Mouse (Mus musculus) fibroblast of lung, adult 2 months (primary cell): ENCODE measurements at regions not wholly inside any gene's neighbourhood (a gene's known extent, or its start where the extent isn't known, plus 50 kb on each side); places are given as distances from the start of the nearest gene placed in this dataset.
A peak's percentile ranks its signal among the peaks of the same experiment; 100 is the strongest.
"Not testable (repeated sequence)": the region's sequence is repeated elsewhere in the genome, so short reads cannot be mapped to it uniquely, and the experiment has no call there.

Experiments used
- DNase-seq: peaks from one replicate; pipeline ENCODE4 v3.0.0-alpha.2; 2011; ENCODE audit warnings: low read depth

DNA sequence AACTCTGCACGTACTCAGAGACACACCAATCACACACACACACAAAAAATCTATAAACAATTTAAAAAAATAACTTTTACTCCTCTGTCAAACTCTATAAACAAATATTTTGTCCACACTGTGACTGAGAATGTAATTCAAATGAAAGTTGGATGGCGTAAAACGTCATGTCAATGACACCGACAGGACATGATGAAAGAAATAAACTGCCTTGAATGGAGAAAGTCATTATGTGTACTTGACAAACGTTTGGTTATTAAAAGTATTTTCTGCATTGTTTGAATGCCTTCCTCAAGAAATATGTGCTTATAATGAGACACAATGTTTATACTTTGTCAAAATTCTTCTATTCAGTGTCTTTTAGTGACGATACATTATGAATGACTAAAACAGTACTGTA lies 1171.6 kb upstream of the Pcdh20 start:
- DNase-seq: no peak

DNA sequence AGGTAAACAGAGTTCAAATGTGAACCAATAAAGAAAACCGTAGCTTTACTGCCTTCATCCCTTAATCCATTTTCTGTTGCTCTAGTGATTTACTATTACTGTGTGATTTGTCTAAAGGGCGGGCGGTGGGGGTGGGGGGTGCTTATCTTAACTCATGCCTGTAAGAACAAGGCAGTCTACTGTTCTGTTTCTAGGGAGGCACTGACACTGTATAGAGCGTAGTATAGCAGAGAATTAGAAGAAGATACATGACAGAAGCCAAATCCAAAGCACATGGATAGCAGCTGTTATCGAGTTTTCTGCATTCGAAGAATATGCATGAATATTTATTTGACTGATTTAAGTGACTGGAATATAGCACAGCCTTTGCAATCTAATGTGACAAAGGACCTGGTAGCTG lies 1168.1 kb upstream of the Pcdh20 start:
- DNase-seq: no peak

DNA sequence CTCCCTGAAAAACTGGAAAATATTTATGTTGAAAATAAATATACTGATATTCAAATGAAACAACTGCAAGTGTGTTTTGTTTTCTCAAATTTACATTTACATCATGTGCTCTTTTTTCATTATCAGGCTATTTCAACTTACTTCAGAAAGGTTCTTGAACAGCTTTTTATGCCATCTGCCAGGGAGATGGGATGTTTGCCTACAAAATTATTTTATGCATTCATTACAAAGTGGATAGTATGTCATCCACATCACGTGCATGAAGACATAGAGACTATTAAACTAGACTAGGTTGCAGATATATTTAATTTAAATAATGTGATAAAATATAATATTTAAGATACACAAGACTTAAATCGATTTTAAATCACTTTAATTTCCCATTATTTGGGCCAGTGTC lies 1165.5 kb upstream of the Pcdh20 start:
- no peak for DNase-seq

- DNase-seq: no peak
Observed at GRCm38 (mm10) chr14:89634559-89635124, 1163.4 kb upstream of the Pcdh20 start.

DNA sequence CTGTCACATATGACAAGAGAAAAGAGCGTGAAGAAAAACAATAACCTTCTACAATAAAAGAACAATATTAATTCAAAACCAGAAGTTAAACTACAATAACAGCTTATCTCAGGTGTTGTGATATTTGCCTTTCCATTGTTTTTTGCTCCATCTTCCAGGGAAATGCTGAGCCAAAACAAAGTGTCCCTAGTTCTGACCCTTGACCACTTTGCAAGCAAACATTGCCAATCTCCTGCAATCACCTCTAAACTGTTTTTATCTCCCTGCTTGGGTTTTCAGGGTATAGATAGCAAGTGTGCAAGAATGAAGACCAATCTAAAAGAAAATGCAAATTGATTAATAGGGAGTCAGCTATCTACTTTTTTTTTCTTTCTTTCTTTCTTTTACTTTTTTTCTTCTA lies 1162.5 kb upstream of the Pcdh20 start:
- no peak for DNase-seq

DNA sequence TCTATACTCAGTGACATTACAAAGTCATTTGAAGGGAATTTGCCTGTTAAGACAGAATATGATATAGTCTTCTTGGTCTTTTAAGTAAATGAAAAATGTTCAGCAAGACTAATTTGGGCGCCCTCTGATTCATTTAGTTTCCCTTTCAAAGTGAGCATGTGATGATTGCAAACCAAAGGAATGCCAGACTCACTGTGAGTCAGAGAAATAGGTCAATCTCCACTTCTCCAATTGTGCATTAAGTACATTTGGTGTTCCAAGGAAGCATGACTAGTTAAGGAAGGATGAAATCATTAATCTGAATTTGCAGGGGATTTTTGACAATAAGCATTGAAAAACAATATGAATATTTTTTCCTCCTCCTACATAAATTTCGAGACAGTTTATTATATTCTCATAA lies 1139.5 kb upstream of the Pcdh20 start:
- peak; percentile 52 for DNase-seq

DNA sequence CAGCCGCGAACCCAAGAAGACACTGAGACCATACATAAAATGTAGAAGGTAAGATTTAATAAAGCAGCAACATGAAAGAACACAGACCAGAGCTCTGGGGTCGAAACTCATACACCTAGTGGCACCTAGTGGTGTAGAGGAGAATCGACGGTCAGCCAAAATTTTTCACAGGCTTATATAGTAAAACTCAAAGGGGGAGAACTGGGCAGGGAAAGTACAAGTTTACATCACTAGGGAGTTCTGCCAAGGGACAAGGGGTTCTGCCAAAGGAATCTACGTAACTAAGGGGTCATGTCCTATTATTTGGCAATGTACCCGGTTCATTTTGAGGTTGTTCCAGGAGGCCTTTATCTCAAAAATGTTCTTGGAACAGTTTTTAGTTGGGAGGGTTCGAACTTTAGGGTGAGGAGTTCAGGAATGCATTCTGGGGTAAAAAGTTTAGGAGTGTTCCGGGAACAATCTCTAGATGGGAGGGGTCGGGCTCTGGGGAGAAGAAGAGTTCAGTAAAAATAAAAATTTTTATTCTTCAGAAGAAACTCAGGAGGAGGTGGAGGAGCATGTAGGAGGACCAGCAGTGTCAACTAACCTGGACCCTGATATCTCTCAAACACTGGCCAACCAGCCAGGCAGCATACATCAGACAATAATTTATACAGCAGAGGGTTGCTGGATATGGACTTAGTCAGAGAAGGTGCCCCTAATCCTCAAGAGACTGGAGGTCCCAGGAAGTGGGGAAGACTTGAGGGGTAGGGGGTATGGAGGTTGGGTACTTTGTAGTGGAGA lies 1138.7 kb upstream of the Pcdh20 start:
- not testable (repeated sequence) for DNase-seq

DNA sequence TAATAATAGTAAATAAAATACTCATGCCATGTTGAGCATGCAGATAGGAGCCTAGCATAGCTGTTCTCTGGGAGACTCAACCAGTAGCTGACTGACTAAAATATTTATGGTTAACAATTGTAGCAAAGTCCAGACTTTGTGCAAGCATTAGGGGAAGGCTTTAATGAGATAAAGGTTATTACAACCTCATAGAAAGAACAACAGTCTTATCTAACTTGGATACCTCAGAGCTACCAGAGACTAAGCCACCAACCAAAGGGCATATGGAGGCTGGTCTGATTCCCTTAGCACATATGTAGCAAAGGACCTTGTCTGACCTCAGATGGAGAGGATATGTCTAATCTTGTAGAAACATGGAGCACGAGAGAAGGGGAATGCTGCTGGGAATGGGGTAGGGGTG lies 1136.4 kb upstream of the Pcdh20 start:
- DNase-seq: no peak

DNA sequence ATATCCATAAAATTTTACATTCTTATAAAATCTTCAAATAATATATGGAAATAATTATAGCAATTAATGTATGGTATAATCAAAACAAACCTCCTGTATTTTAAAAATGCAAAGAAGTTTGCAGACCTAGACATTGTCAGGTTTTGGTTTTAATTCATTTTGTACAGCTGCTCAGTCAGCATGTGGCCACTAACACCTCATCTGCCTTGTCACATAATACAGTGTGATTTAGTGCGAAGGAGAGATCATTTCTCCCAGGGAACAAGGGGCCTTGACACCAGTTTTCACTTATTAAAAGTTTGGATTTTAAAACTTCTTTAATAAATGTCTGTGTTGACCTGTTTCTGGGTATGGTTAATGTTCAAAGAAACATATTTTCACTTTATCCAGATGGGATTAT lies 1126.6 kb upstream of the Pcdh20 start:
- no peak for DNase-seq

- no peak for DNase-seq
Observed at GRCm38 (mm10) chr14:89573576-89573975, 1102.4 kb upstream of the Pcdh20 start.

DNA sequence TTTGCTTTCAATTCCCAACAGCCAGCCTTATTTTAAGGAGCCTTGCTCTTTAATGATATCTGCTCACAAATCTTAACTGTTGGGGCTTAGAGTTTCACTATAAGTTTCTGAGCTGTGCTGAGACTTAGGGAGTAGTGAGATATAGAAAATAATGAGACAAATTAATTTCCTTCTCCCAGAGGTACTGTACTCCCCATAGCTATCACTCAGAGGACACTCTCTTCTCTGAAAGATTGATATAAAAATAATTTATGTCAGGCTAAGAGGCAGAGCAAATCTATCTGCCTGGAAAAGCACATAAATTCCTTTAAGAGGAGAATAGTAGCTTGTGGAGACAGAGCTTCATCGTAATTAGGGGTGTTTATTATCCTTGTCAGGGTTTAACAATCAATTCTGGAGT lies 1100.5 kb upstream of the Pcdh20 start:
- DNase-seq: no peak

GRCm38 (mm10) chr14:89559822-89560477 lies 1088.8 kb upstream of the Pcdh20 start:
- DNase-seq: no peak

DNA sequence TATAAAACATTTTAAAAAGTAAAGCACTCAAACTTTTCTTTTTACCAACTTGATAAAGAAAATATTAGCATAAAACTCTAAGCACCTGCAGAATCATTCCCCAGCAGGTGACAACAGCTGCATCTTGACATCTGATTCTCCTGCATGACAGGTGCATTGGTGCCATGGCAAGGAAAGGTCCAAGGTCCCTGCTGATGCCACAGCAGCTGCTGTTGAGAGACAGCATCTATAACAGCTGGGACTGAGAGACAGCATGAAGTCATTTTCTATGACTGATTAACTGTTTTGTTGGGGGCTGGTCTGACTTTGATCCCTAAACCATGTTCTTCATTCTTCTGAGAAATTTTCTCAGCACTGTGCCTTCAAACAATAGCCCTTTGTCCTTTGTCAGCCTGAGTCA lies 1086.1 kb upstream of the Pcdh20 start:
- DNase-seq: no peak

GRCm38 (mm10) chr14:89556245-89556644 lies 1085.0 kb upstream of the Pcdh20 start:
- no peak for DNase-seq

DNA sequence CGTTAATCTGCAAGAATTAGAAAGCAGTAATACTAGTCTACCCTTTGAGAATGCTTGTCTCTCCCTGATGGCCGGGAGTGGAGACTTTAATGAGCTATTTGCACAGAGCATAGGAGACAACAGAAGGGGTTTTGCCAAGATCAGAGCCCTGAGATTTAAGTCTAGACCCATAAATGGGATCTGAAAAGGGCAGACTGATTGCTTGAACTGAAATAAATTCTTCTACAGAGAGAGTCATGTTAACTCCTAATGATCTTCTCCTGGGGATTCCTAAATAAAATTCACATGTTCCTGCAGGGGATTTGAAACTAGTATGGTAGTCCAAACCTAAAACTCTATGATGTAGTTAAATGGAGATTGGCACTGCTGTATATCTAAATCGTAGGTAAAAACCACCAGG lies 1082.9 kb upstream of the Pcdh20 start:
- DNase-seq: no peak
